Mouse (Mus musculus): ENCODE data around the gene 2310007B03Rik.

GRCm38 (mm10) chr1:93138534-93138933 lies 22.2 kb downstream of the 2310007B03Rik start:
- TF ChIP-seq POLR2A (IDR thresholded peaks at IDR 0.05; ENCODE audit: borderline replicate concordance, extremely low read depth, insufficient read depth, insufficient read length, poor library complexity, severe bottlenecking) (no peak), CTCF (IDR thresholded peaks at IDR 0.05; ENCODE audit: borderline replicate concordance, extremely low read depth, insufficient read depth, insufficient read length) (no peak)
